Mouse (Mus musculus): ENCODE data around the gene Slc35f2.

Gene Slc35f2

GRCm38 (mm10) chr9:53771344-53772021 is at the start of gene Slc35f2:
TSS of gene Slc35f2 (plus strand) at chr9:53771538.
- DNase-seq (ENCODE audit: low spot score) = peak; percentile 9

- DNase-seq (ENCODE audit: low spot score) = no peak
Observed at GRCm38 (mm10) chr9:53740829-53741404, 30.4 kb upstream of the Slc35f2 start.

GRCm38 (mm10) chr9:53750411-53750810 is 20.9 kb upstream of the Slc35f2 start:
- DNase-seq (ENCODE audit: low spot score) = no peak

- DNase-seq (ENCODE audit: low spot score) = no peak
Observed at GRCm38 (mm10) chr9:53750899-53751298, 20.4 kb upstream of the Slc35f2 start.

GRCm38 (mm10) chr9:53754801-53755200 is 16.5 kb upstream of the Slc35f2 start:
- no peak for DNase-seq (ENCODE audit: low spot score)

GRCm38 (mm10) chr9:53758142-53758541 is 13.2 kb upstream of the Slc35f2 start:
- DNase-seq (ENCODE audit: low spot score) = no peak

GRCm38 (mm10) chr9:53764697-53765096 is 6.6 kb upstream of the Slc35f2 start:
- DNase-seq (ENCODE audit: low spot score) = no peak

- DNase-seq (ENCODE audit: low spot score) = no peak
Observed at GRCm38 (mm10) chr9:53768486-53768885, 2.9 kb upstream of the Slc35f2 start.

- no peak for DNase-seq (ENCODE audit: low spot score)
Observed at GRCm38 (mm10) chr9:53770771-53771343, 481 bp upstream of the Slc35f2 start.

- peak; percentile 18 for DNase-seq (ENCODE audit: low spot score)
Observed at GRCm38 (mm10) chr9:53772121-53772561, 803 bp downstream of the Slc35f2 start.

- no peak for DNase-seq (ENCODE audit: low spot score)
Observed at GRCm38 (mm10) chr9:53775511-53775910, 4.2 kb downstream of the Slc35f2 start.

GRCm38 (mm10) chr9:53786561-53787407 is 15.4 kb downstream of the Slc35f2 start:
- peak; percentile 31 for DNase-seq (ENCODE audit: low spot score)

- DNase-seq (ENCODE audit: low spot score) = no peak
Observed at GRCm38 (mm10) chr9:53793830-53794330, 22.5 kb downstream of the Slc35f2 start.

- DNase-seq (ENCODE audit: low spot score) = no peak
Observed at GRCm38 (mm10) chr9:53794490-53794889, 23.2 kb downstream of the Slc35f2 start.

- no peak for DNase-seq (ENCODE audit: low spot score)
Observed at GRCm38 (mm10) chr9:53795351-53795750, 24.0 kb downstream of the Slc35f2 start.

- no peak for DNase-seq (ENCODE audit: low spot score)
Observed at GRCm38 (mm10) chr9:53796386-53796785, 25.0 kb downstream of the Slc35f2 start.

- DNase-seq (ENCODE audit: low spot score) = no peak
Observed at GRCm38 (mm10) chr9:53797141-53797540, 25.8 kb downstream of the Slc35f2 start.

- no peak for DNase-seq (ENCODE audit: low spot score)
Observed at GRCm38 (mm10) chr9:53802921-53803320, 31.6 kb downstream of the Slc35f2 start.

GRCm38 (mm10) chr9:53806496-53807086 is 35.3 kb downstream of the Slc35f2 start:
- DNase-seq (ENCODE audit: low spot score) = no peak

- DNase-seq (ENCODE audit: low spot score) = no peak
Observed at GRCm38 (mm10) chr9:53813418-53813817, 42.1 kb downstream of the Slc35f2 start.

- no peak for DNase-seq (ENCODE audit: low spot score)
Observed at GRCm38 (mm10) chr9:53818760-53819159, 47.4 kb downstream of the Slc35f2 start.

- DNase-seq (ENCODE audit: low spot score) = no peak
Observed at GRCm38 (mm10) chr9:53825318-53825717, 54.0 kb downstream of the Slc35f2 start.
